Mouse (Mus musculus): ENCODE results near the gene Pdpr.
A peak's percentile ranks its signal among the peaks of the same experiment; 100 is the strongest.
"Not testable (repeated sequence)": the region's sequence is repeated elsewhere in the genome, so short reads cannot be mapped to it uniquely, and the experiment has no call there.

Pdpr gene

DNA sequence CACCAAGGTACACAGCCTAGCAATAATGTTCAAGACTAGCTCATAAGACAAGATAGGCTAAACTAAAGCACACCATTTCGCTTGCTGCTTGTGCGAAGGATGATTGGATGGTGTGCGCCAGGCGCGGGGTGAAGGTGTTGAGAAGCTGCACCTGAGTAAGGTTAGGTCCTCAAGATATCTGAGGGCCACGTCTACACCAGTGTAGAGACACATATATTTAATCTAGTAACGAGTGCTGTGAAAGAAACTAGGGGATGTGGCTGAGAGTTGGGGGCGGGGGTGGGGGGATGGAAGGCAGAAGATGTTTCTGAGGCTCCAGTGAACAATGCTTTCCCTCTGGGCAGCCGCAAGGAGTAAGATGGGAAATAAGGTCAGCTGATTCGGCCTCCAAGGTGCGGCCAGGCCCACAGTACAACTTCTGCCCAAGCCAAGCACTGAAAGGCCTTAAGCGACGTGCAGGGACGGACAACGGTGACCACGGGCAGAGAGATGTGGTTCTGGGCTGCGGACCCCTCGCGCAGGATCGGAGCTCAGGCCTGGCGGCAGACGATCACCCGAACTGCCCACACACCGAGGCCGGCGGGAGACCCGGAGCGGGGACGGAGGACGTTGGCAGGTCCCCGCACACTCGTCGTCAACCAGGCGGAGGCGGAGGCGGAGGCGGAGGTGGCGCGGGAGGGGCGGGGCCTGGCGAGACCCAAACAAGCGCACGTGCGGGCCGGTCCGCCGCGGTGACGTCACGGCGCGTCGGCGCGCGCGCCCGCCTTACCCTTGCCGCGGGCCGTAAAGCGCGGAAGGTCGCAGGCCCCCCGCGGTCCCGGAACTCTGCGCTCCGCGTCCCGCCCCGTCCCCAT is at the start of gene Pdpr:
TSS of gene Pdpr (plus strand) at position 766 of the 854 bp plus-strand sequence.
- DNase-seq, result peak; percentile 97 to 98

DNA sequence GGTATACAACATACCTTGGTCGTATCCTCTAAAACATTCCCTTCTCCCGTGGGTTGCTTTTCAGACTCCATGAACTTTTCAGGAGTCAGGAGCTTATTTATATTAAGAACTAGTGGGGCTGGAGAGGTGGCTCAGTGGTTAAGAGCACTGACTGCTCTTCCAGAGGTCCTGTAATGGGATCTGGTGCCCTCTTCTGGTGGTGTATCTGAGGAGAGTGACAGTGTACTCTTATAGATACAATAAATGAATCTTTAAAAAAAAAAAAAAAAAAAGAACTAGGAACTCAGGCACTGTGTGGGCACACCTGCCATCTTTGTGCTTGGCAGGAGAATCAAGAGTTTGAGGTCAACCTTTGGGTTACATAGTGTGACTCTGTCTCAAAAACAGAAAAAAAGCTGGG is 45.7 kb upstream of the Pdpr start:
- no peak for DNase-seq

DNA sequence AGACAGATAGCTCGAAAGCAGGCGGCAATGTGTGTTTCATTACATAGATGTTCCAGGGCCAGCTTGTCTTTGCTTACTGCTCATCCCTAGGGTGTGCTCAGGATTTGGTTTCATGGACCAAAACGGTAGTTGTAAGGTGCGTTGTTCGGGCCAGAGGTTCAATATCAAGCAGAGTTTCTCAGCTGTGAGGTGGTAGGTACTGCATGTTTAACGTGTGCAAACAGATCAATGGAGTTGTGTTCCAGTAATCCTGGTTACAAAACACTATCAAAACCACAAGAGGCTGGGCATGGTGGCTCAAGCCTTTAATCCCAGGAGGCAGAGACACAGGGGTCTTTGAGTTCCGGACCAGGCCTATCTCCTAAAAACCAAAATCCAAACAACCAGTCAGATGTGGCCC is 45.3 kb upstream of the Pdpr start:
- no peak for DNase-seq

DNA sequence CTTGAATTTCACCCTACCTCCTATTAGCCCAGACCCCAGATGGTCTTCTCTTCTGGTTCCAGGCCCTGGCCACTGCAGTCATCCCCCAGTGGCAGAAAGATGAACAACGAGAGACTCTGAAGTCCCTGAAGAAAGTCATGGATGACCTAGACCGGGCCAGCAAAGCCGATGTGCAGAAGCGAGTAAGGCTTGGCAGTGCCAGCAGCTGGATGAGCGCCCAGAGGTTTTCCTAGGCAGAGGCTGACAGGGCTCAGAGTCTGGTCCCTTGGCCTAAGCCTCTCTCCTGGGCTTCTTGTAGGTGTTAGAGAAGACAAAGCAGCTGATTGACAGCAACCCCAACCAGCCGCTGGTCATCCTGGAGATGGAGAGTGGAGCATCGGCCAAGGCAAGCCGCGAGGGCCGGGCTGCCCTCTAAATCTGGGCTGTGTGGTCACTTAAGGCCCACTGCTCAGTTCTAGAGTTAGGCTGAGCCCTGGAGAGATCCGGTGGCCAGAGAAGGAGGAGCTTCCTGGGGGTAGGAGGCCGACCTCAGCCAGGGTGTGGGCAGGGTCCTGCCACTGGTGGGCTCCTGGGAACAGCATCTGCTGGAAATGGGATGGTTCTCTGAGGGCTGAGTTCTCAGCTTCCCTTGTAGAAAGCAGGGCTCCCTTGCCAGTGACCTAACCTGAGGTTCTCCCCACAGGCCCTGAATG is 40.5 kb upstream of the Pdpr start:
- DNase-seq, result peak in 1 of 2 experiments; percentile 30

DNA sequence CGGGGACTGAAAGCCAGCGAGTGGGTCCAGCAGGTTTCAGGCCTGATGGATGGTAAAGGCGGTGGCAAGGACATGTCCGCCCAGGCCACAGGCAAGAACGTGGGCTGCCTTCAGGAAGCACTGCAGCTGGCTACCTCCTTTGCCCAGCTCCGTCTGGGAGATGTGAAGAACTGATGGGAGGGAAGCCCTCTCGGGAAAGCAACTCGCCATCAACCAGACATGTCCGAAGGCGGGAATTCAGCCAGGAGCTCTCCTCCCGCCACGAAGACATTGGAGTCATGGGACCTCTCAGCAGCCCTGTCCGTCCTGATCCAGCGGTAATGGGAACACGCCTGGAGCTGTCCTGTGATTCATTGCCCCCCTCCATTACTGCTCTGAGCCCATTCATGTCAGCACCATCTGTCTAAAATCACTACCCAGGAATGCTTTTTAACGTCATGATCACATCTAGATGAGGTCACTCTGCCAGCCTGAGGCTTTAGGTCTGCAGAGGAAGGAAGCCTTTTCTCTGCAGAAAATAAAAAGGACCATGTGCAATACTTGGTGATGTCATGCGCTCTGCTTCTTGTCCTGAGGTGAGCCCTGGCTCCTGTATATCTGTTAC is 39.3 kb upstream of the Pdpr start:
- no peak for DNase-seq

DNA sequence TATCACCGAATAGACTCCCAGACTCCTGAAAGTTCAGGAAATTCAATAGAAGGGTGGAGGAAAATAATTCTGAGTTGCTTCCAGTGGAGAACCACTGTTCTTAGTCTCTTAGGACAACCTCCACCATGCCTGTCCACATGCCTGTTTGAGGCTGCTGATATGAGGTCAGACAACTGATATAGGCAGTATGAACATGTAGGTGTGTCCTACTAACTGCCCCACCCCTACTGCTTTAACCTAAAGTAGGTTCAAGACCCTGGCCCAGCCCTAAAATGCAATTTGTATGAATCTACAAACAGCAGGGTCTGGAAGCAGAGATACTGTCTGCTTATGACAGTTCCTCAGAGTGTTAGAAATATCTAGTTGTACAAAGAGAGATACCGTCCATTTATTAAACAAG is 38.8 kb upstream of the Pdpr start:
- no peak for DNase-seq

DNA sequence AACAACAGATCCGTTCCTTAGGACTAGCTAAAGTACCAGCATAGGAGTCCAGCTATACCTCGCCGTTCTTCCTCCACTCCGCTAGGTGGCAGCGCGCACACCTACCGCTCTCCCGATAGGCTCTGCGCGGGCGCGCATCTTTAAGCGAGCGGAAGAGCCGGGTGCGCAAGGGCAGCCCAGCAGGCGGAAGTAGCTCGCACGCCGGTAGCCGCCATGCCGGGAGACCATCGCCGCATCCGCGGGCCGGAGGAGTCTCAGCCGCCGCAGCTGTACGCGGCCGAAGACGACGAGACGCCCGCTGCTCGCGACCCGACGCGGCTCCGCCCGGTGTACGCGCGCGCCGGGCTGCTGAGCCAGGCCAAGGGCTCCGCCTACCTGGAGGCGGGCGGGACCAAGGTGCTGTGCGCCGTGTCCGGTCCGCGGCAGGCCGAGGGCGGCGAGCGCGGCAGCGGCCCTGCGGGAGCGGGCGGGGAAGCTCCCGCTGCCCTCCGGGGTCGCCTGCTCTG is 38.2 kb upstream of the Pdpr start, which contains the start of gene Exosc6:
TSS of gene Exosc6 (plus strand) at position 182 of the 506 bp plus-strand sequence.
- peak; percentile 94 to 95 for DNase-seq

DNA sequence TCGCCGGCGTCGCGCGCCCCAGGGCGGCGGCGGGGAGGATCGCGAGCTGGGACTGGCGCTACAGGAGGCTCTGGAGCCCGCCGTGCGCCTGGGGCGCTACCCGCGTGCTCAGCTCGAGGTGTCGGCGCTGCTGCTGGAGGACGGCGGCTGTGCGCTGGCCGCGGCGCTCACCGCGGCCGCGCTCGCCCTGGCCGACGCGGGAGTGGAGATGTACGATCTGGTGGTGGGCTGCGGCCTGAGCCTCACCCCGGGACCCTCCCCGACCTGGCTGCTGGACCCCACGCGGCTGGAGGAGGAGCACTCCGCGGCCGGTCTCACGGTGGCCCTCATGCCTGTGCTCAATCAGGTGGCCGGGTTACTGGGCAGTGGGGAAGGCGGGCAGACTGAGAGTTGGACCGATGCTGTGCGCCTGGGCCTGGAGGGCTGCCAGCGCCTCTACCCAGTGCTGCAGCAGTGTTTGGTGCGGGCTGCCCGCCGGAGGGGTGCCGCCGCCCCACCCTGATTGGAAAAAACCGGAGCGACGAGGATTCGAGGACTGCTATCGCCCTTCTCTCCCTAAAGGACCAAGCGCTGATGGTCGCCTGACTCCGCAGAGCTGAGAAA is 37.6 kb upstream of the Pdpr start:
- DNase-seq, result peak; percentile 65 to 75

DNA sequence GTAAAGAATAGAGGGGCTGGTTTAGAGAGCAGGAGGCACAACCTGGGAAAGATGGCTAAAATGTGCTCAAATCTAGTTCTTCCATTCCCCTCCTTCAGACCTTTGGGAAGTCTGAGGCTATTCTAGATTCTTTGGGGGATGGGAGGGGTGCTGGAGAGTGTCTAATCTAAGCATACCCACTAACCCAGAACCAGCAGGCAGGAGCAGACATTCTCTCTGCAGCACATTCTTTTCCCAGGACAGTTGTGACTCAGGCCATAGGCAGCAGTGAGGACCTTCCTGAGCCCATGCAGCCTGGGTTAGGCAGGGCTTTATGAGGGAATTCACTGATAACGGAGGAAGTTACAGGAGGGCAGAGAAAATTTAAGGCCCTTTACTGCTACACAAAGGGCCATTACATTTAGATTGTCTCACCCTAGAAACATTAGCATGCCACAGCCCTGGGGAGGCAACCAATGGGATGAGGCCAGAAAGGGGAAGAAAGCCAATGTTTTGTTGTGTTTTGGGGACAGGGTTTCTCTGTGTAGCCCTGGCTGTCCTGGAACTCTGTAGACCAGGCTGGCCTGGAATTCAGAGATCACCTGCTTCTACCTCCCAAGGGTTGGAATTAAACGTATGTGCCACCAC is 35.4 kb upstream of the Pdpr start:
- no peak for DNase-seq

DNA sequence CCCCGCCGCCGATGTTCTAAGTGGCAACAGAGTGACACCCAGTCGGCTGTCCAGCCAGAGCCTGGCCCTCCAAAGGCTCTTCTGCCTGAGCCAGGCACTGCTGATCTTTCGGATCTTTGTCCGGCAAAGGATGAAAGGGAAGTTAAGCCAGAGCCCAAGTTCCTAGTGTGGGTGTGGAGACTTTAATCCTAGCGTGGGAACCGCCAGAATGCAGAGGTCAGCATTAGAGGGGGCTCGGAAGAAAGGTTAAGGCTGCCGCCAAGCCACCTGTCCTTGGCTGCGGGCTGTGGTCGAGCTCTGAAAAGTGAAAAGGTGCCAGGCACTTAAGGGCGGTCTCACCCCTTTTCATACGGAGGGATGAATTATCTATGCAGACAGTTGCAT is 32.8 kb upstream of the Pdpr start:
- peak in 1 of 2 experiments; percentile 40 for DNase-seq

DNA sequence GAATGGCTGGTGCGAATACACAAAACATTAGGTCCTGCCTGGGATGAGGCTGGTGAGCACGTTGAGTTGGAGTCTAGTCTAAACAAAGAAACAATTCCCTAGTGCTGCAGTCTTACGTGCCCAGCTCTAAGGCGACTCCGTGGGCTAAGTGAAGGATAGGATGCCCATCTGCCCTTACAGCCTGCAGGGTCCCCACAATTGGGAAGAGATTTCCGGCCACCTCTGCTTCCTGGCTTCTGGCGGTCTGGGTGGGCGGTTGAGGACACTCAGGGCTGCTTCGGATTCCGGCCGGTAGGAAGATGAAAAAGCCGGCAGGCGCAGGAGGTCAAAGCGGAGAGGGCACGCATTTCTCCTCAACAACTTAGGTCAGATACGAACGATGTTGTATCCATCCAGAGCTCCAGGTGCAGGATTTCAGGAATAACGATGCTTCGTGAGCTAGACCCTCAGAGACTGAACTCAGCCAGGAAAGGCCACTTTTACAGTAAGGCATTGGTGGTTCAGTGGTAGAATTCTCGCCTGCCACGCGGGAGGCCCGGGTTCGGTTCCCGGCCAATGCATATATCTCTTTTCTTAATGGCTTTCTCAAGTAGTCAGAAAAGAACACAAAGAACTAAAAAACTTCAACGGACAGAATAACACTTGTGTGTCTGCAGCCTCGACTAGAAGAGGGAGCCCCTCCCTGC is 32.2 kb upstream of the Pdpr start:
- DNase-seq, result peak; percentile 95 to 97

DNA sequence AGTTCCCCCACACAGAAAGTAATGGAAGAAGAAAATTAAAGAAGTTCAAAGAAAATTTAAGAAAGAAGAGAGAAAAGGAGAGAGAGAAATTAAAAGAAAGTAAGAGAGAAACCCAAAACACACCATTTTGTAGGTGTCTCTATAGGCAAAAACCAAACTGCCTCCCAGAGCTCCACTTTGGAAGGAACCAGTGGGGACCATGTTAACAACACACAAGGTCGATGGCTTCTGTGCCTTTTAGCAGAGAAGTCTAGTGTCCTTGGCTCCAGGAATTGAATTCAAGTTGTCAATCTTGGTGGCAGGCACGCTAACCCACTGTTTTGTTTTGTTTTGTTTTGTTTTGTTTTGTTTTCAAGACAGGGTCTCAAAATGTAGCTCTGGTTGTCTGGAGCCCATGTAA is 31.5 kb upstream of the Pdpr start:
- DNase-seq, result no peak

DNA sequence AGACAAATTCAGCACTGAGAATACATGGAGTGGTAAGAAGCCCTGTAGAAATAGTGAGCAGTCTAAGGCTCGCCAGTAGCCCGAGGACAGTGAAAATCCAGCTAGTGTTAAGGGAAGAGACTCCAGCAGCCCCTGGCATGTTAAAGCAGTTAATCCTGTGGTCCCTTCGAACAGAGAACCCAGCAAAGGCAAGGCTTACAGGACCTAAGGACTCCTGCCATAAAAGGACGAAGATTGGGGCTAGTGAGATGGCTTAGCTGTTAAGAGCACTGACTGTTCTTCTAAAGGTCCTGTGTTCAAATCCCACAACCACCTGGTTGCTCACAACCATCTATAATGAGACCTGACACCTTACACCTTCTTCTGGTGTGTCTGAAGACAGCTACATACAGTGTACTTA is 28.1 kb upstream of the Pdpr start:
- DNase-seq, result no peak

DNA sequence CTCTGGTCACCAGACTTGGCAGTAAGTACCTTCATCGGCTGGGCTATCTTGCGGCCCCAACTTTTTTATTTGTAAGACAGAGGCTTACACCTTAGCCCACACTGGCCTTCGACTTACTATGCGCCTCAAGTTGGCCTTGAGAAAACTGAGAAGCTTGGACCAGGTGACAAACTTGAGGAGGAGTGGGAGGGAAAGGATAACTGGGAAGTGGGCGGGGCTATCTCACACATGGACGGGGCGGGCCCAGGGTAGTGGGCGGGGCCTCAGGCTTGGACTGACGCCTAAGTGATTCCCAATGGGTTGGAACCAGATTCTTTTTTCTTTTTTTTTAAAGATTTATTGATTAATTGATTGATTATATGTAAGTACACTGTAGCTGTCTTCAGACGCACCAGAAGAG is 27.0 kb upstream of the Pdpr start:
- DNase-seq, result no peak

DNA sequence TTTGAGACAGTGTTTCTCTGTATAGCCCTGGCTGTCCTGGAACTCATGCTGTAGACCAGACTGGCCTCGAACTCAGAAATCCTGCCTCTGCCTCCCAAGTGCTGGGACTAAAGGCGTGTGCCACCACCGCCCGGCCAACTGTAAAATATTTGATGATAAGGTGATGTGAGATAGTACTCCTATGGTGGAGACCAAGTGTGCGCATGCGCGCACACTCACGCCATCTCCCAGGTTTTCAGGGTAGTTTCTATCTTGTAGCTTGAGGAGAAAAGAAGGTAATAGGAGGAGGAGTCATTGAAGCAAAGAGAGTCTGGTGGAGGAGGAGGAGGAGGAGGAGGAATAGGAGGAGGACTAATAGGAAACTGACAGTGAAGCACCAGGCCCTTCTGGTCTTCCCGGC is 25.8 kb upstream of the Pdpr start:
- not testable (repeated sequence) for DNase-seq

DNA sequence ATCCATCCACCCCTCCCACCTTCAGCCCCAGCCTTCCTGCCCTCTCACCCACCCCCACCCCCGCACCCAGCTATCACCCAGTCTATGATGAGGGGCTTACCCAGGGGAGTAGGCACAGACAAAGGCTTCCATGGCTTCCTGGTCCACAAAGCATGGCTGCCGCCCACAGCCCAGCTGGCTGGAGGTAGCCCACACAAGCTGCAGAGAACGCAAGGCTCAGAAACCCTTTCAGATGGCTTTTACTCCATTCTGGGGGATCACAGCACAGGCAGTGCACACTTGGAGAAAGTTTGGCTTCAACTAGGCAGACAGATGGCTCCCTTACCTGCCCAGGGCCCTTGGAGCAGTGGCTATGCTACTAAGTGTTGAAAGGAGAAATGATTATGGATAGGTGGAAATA is 18.5 kb upstream of the Pdpr start:
- DNase-seq, result no peak

DNA sequence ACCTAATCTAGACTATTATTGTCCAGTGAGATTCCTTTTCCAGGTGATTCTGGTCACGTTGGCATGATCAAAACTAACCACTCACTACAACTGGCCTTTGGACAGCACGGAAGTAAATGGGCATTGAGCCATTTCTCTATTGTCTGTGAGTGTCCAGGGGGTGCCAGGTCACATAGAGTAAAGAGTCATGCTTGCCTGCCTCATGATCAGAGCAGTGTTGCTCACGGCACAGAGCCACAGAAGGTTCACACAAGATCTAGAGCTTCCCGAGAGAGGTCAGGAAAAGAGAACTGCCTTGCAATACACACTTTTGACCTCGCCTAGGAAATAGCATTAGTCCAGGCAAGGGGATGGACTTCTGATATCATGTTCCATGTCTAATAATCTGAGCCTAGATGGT is 15.0 kb upstream of the Pdpr start:
- no peak for DNase-seq

DNA sequence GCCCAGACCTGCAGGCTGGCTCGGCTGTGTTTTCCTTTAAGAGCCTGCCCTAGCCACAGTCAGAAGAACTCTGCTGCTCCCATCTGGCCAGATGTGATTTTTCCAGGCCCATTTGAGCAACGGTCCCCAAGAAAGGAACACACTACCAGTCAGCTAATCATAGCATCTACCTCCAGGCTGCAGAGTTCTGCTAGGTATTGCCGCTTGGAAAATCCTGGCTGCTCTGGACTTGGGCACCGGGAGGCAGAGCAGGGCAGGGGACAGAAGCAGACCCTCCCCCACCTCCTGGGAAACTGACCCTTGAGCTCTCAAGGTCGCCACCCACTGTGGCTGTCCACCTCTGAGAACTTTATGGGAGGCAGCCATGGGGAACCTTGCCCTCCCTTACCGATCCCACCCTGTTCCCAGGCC is 14.6 kb upstream of the Pdpr start:
- DNase-seq, result no peak

DNA sequence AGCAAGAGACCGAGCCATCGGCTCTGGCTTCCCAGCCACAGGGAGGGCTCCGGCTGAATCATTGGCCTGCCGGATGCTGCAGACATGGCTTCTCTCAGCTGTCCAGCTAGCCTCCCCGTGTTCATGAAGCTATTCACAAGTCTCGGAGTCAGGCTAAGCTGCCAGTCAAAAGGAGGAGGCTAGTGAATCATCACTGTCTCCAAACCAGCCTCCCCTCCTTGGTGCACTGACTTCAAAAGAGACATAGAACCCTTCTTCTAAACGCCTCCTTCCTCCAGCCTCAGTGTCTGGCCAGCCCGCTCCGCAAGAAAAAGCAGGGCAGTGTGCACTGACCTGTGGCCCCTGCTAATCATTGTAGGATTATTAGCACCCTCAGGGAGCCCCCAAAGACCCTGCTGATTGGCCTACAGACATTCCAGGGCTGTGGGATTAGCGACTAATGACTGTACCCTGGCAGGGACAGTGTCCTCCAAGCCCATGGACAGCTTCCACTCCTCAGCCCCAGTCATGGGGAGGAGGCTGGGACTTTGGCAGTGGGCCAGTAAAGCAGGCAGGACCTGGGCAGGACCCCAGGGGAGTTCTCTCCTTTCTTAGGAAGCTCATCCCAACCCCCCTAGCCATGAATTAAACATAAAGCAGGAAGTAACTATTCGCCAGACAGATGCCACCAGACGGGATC is 12.7 kb upstream of the Pdpr start:
- no peak for DNase-seq

DNA sequence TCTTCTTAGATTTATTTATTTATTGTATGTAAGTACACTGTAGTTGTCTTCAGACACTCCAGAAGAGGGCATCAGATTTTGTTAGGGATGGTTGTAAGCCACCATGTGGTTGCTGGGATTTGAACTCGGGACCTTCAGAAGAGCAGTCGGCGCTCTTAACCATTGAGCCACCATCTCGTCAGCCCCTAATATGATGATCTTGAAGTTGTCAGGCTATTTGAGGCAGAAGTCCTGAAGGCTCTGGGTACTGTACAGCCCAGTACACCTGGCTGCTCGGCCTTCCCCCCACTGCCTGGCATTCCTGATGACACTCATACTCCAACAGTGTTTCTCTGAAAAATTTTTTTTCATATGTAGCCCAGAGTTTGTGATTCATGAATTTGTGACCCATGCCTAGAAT is 10.5 kb upstream of the Pdpr start:
- not testable (repeated sequence) for DNase-seq

DNA sequence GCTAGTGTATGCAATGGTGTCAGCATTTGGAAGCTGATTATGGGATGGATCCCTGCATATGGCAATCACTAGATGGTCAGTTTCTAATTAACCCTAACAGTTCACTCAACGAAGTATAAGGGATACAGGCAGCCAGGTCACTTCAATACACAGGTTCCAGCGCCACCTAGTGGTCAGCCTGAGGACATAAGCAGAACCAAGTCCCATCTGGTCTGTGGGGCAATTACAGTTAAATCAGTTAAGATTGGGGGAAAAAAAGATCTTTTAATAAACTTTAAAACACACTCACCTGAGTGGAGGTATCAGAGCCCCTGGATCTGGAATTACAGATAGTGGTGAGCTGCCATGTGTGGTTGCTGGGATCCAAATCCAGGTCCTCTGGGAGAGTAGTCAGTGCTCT is 4.3 kb upstream of the Pdpr start:
- peak; percentile 79 to 90 for DNase-seq
